Mouse (Mus musculus) limb, embryonic 12.5 days (tissue): Measurements from ENCODE around the gene 2700081O15Rik. TPM values are rescaled to one million over a fixed set of nuclear protein-coding genes. Genes with fewer than 3 reads are reported as not detected.
"Not testable (repeated sequence)": the region's sequence is repeated elsewhere in the genome, so short reads cannot be mapped to it uniquely, and the experiment has no call there.

Experiments
- ATAC-seq: fragments of 200-750 bp; cut with Nextera tagmentation; 2 replicates; pipeline ENCODE4 v1.8.0; 2017; ENCODE audit warnings: low read depth, moderate TSS enrichment; ENCODE audit not compliant: insufficient number of reproducible peaks, insufficient read depth, low FRiP score, low TSS enrichment
- H3K27ac ChIP-seq: fragments of 300-500 bp; sonication (generic); 2 replicates; pipeline ENCODE4 v1.5.1; 2016; ENCODE audit warnings: mild to moderate bottlenecking, moderate library complexity
- H3K27me3 ChIP-seq: fragments of 300-500 bp; sonication (generic); 2 replicates; pipeline ENCODE4 v1.6.1; 2016; ENCODE audit warnings: mild to moderate bottlenecking, moderate library complexity
- H3K36me3 ChIP-seq: fragments of 300-500 bp; sonication (generic); 2 replicates; pipeline ENCODE4 v1.6.1; 2016; ENCODE audit warnings: mild to moderate bottlenecking, moderate library complexity
- H3K4me1 ChIP-seq: fragments of 300-500 bp; sonication (generic); replicated peaks from 2 replicates; pipeline ENCODE4 v1.6.1; 2016
- H3K4me2 ChIP-seq: fragments of 300-500 bp; sonication (generic); 2 replicates; pipeline ENCODE4 v1.6.1; 2016; ENCODE audit warnings: mild to moderate bottlenecking, moderate library complexity
- H3K4me3 ChIP-seq: fragments of 300-500 bp; sonication (generic); replicated peaks from 2 replicates; pipeline ENCODE4 v1.5.1; 2016; ENCODE audit warnings: mild to moderate bottlenecking
- H3K9ac ChIP-seq: fragments of 300-500 bp; sonication (generic); replicated peaks from 2 replicates; pipeline ENCODE4 v1.6.1; 2016; ENCODE audit warnings: mild to moderate bottlenecking, moderate library complexity
- H3K9me3 ChIP-seq: fragments of 300-500 bp; sonication (generic); 2 replicates; pipeline ENCODE4 v1.6.1; 2016; ENCODE audit warnings: mild to moderate bottlenecking, moderate library complexity
- WGBS: fragments of 180-500 bp; shearing (Covaris S2); methylation state at CpG from one replicate; pipeline ENCODE4 v1.1.7; 2016; 5-methylcytosine and 5-hydroxymethylcytosine counted together
- polyA plus RNA-seq: library from polyadenylated mRNA; unstranded; fragments of >200 nt; fragmentation: Nextera tagmentation; extraction: Ambion mirVana; gene quantifications from 2 replicates; pipeline ENCODE4 v1.2.1, GENCODE M21; 2016

Gene 2700081O15Rik
- polyA plus RNA-seq, 1 experiment from 2014 or later = 12.0 TPM

DNA sequence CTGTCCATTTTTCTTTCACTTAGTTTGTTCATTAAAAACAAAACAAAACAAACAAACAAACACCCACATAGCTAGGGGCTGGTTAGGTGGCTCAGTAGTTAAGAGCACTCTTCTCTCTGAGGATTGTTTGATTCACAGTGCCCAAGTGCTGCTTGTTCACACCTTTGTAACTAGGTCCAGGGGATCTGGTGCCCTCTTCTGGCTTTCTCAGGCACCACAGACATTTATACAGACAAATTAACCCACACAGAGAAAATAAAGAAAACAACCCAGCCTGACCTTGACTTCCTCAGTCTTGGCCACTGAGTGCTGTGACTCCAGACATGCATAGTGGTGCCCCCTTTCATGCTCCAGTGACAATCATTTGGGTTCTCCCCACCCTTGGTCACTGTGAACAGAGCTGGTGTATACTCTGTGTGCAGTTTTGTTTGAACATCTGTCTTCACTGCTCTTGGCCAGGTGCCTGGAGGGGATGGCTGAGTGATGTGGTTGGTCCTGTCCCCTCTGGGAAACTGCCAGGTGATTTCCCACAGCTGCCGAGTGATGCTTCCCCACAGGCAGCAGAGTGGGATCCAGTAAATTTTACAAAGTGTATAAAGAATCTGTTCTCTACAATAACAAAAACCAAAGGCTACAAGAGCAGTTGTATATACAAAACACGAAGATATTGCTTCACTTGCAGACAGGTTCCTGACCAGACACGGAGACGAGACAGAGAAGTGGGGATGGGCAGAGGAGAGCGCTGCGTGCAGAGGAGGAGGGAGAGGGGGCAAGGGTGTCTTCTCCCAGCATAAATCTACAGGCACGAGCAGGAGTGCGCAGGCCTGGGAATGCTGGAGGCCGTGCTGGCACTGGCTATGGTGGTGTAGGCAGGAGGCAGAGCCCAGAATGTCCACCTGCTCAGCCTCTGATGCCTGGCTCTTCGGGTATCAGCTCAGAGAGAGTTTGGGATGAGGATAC lies 20.3 kb upstream of the 2700081O15Rik start:
- H3K4me1 ChIP-seq, H3K36me3 ChIP-seq, H3K9me3 ChIP-seq, H3K27ac ChIP-seq, H3K4me2 ChIP-seq, H3K4me3 ChIP-seq, ATAC-seq, H3K9ac ChIP-seq: not testable (repeated sequence)
- 70% methylated on average over 9 of the region's 10 CpGs for WGBS
- peaks cover 23% of the 10 kb centered on the region for H3K27me3 ChIP-seq

DNA sequence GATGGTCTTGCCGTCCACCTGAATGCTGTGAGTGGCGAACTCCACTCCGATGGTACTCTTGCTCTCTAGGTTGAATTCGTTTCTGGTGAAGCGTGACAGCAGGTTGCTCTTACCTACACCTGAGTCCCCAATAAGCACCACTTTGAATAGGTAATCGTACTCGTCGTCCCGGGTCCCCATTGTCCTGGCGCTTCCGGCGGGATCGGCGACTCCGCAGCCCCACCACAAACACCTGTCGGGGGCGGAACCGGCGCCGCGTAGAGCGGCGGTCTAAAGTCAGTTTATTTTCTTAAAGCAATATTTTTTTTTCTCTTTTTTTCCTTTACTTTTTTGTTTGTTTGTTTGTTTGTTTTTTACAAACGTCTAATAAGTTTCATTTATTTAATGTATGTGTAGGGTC lies 18.5 kb upstream of the 2700081O15Rik start:
- H3K36me3 ChIP-seq, H3K9ac ChIP-seq, H3K4me3 ChIP-seq, ATAC-seq, H3K4me2 ChIP-seq, H3K4me1 ChIP-seq, H3K9me3 ChIP-seq, H3K27ac ChIP-seq: not testable (repeated sequence)
- WGBS = 40% methylated on average over 24 of the region's 24 CpGs
- peaks cover 23% of the 10 kb centered on the region for H3K27me3 ChIP-seq

DNA sequence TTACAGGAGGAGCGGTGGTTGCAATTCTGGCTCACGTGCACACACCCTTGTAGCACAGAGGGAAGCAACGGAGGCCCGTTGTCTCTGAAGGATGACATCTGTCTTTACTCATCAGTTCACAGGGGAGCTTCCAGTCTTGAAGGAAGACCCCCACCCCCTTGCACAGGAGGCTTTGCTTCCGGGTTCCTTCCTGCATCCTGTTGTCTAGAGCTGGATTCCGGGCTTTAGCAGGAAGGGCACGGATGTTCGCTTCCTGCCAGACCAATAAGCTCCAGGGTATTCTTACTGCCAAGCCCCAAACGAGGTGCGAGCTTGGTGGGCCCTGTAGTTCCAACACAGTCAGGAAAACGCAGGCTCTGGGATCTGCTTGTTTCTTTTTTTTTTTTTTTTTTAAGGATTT lies 16.8 kb upstream of the 2700081O15Rik start:
- H3K9me3 ChIP-seq = no peaks in the 10 kb centered on the region
- H3K36me3 ChIP-seq = no peaks in the 10 kb centered on the region
- H3K4me3 ChIP-seq = no peak overlapping the region
- H3K9ac ChIP-seq = no peak overlapping the region
- 79% methylated on average over 11 of the region's 11 CpGs for WGBS
- H3K27me3 ChIP-seq = peaks cover 23% of the 10 kb centered on the region
- no peak overlapping the region for H3K4me2 ChIP-seq
- no peak for ATAC-seq
- H3K4me1 ChIP-seq = no peaks in the 10 kb centered on the region
- H3K27ac ChIP-seq = no peak overlapping the region

DNA sequence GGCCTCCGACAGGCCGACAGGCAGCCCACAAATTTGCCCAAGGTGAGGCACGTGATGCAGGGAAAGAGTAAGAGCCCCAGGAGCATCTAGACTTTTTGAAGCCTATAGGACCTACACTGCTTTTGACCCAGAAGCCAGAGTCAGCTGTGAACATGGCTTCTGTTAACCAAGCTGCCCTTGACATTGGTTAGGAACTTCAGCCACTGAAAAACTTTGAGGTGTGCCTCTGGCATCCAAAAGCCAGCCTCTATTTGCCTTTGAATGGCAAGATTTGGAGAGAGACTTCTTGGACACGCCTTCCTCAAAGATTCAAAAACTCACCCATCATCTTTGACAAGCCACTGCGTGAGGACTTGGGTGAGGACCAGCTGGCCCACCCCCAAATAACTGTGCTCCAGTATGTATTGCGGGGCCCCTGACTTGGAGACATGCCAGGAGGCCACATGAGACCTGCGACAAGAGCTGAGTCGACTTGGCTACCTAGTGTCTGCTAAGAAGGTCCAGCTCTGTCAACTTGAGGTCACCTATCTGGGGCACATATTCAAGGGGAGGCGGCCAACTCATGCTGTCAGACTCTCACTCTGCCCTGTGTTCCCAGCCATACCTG lies 12.7 kb upstream of the 2700081O15Rik start:
- Histone ChIP-seq H3K9me3 (no peaks in the 10 kb centered on the region), H3K4me1 (no peaks in the 10 kb centered on the region), H3K9ac (no peak overlapping the region), H3K4me2 (no peak overlapping the region), H3K4me3 (no peak overlapping the region), H3K27ac (no peak overlapping the region), H3K27me3 (peaks cover 9% of the 10 kb centered on the region), H3K36me3 (no peaks in the 10 kb centered on the region)
- ATAC-seq = no peak
- WGBS = 80% methylated on average over 9 of the region's 9 CpGs

DNA sequence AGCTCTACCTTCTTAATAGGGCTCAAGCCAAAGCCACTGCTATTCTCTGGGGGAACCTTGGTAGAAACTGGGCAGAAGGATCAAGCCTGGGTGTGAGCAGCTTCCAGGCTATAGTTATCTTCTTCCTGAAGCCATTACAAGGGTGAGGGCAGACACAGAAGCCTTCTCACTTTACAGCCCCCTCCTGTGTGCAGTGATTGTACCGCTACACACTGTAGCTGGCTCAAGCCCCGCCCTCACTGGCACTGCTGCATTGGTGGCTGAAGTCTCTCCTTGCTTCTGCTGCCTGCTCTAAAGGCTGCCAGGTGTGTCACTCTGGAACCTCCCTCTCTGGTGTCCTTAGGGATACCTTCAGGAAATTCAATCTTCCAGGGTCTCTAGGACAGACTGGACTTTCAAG lies 5.1 kb upstream of the 2700081O15Rik start:
- Histone ChIP-seq H3K9ac (no peak overlapping the region), H3K9me3 (no peaks in the 10 kb centered on the region), H3K27me3 (no peaks in the 10 kb centered on the region), H3K27ac (no peak overlapping the region), H3K4me2 (no peak overlapping the region), H3K36me3 (no peaks in the 10 kb centered on the region), H3K4me1 (peaks cover 10% of the 10 kb centered on the region), H3K4me3 (no peak overlapping the region)
- WGBS = 40% methylated on average over 2 of the region's 2 CpGs
- no peak for ATAC-seq

DNA sequence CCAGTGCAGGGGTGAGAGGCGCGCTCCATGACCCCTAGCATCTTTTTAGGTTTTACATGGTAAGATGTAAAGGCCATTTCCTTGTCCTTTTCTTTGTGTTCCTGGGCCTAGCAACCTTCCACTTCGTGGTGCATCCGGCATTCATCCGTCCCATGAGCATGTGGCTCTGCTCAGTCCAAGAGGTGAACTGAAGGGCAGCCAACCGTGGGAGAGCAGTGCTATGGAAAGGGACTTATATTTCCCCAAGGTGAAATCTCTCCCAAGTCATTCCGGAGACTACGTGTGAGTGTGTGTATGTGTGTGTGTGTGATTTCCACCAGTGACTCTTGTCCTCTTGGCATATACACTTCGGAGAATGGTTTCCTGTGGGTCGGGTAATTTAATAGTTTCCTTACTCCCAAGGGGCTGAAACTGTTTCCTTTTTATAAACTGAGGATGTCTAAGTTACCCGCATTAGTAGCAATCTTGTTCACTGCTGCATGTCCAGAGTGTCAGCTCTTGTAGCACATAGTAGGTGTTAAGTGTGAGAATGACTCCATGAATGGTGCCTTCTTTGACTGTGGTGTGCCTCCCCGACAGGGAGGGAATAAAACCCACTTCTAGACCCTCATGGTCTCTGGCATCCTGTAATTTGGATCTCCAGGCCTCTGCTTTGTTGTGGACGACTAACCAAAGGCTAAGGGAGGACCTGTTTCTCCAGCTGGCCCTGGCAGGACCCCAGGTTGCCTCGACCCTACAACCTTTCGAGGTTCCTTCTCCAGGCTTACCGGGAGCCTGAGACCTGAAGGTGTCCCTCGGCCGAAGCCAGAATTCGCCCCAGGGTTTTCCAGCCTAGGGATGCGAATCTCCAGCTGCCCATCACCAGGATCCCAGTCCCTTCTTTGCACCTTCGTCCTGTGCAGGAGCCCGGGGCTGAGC lies 1.2 kb upstream of the 2700081O15Rik start:
- ATAC-seq = no peak
- WGBS = 30% methylated on average over 22 of the region's 22 CpGs
- H3K36me3 ChIP-seq = peaks cover 18% of the 10 kb centered on the region
- H3K27me3 ChIP-seq = no peaks in the 10 kb centered on the region
- peak overlapping the region; percentile 97 for H3K27ac ChIP-seq
- H3K4me3 ChIP-seq = peak overlapping the region; percentile 90
- peak overlapping the region; percentile 80 for H3K4me2 ChIP-seq
- no peaks in the 10 kb centered on the region for H3K9me3 ChIP-seq
- H3K9ac ChIP-seq = peak overlapping the region; percentile 99
- peaks cover 37% of the 10 kb centered on the region for H3K4me1 ChIP-seq

DNA sequence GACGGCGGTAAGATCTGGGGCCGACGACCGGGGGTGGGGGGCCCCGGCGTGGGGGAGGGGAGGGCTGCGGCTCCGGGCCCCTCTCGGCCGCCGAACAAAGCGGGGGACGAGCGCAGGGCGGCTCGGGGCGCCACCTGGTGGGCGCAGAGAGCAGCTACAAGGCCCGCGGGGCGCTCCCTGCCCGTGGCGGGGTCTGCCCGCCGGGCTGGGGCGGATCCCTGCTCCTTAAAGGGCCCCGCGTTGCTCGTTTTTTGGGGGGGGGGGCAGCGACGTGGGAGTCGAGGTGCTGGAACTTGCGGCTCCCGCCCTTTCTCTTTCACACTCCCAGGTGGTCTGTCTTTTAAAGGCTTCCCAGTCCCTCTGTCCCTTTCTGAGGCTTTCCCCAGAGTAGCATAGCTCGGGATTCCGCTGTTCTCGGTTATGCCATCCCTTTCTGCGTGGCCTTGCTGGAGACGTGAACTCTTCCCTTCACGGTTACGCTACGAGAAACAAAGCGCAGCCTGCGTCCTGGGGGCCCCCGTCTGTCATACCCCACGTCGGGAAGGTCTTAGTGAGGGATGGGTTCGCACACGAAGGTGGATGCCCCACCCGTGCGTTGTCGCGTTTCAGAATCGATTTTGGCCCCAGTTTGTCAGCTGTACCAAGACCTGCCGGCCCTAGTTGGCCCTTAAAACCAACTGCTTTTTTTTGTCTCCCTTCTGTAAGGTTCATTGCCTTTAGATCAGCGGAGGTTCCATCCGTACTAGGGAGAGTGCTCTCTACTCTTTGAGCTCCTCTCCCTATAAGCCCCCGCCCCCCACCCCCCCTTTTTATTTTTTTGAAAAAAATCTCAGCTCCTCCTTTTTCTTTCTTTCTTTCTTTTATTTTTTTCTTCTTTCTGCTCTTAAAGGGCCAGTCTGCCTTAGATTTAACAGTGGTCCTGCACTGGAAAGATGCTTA lies 755 bp downstream of the 2700081O15Rik start:
- WGBS = under 1% methylated on average over 51 of the region's 59 CpGs

DNA sequence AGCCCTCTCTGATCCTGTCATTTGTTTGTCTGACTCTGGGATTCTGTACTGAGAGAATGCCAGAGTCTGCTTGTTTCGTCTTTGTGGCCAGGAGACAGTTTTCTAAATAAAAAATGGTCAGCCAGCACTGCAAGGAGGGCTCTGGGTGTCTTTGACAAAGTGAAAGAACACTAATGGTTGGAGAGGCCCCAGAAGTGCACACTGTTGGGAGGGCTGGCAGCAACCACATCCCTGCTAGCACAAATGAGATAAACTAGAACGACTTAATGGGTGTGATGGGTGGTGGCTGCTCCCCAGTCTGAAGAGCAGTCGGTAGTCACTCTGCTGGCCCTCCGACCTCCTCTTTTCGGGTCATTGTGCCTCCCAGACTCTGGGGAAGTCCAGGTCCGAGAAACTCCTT lies 1.7 kb downstream of the 2700081O15Rik start:
- no peaks in the 10 kb centered on the region for H3K27me3 ChIP-seq

More for the DNA sequence above, 755 bp downstream of the 2700081O15Rik start:
- peak; percentile 52 for ATAC-seq
- Histone ChIP-seq H3K27ac (peak overlapping the region; percentile 97), H3K4me1 (peaks cover 57% of the 10 kb centered on the region), H3K4me2 (peak overlapping the region; percentile 77), H3K27me3 (no peaks in the 10 kb centered on the region), H3K36me3 (peaks cover 38% of the 10 kb centered on the region), H3K9me3 (no peaks in the 10 kb centered on the region), H3K4me3 (peak overlapping the region; percentile 90), H3K9ac (peak overlapping the region; percentile 99)

DNA sequence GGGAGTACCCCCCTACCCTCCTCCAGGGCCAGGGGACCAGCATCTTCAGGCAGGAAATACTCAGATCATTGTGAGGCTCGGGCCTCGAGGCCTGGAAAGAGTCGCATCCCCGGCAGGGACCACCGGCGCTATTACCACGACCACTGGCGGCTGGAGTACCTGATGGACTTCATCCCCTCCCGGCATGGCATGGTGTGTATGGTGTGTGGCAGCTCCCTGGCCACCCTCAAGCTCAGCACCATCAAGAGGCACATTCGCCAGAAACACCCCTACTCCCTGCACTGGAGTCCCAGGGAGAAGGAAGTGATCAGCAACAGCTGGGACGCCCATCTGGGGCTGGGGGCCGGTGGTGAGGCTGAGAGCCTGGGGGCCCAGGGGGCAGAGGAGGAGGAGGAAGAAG lies 2.7 kb downstream of the 2700081O15Rik start:
- Histone ChIP-seq H3K4me3 (peak overlapping the region; percentile 90), H3K27ac (no peak overlapping the region), H3K27me3 (no peaks in the 10 kb centered on the region), H3K4me1 (peaks cover 72% of the 10 kb centered on the region), H3K9ac (peak overlapping the region; percentile 99), H3K4me2 (peak overlapping the region; percentile 77), H3K36me3 (peaks cover 57% of the 10 kb centered on the region), H3K9me3 (no peaks in the 10 kb centered on the region)
- ATAC-seq = no peak
- 57% methylated on average over 12 of the region's 12 CpGs for WGBS

More for the DNA sequence above, 1.7 kb downstream of the 2700081O15Rik start:
- peaks cover 47% of the 10 kb centered on the region for H3K36me3 ChIP-seq
- H3K4me2 ChIP-seq = peak overlapping the region; percentile 77
- peak overlapping the region; percentile 99 for H3K9ac ChIP-seq
- no peak for ATAC-seq
- peak overlapping the region; percentile 90 for H3K4me3 ChIP-seq
- WGBS = 32% methylated on average over 6 of the region's 6 CpGs
- peaks cover 66% of the 10 kb centered on the region for H3K4me1 ChIP-seq
- 0 out of 2 replicates have a peak overlapping the region, but pooled peaks have one; percentile 35 for H3K27ac ChIP-seq
- no peaks in the 10 kb centered on the region for H3K9me3 ChIP-seq
